Mouse (Mus musculus): ENCODE data around the gene Olfr524. TPM values are rescaled to one million over a fixed set of nuclear protein-coding genes. Genes with fewer than 3 reads are reported as not detected.

Olfr524 gene
- 0.85 TPM for polyA plus RNA-seq (2017; shearing (Covaris generic))

DNA sequence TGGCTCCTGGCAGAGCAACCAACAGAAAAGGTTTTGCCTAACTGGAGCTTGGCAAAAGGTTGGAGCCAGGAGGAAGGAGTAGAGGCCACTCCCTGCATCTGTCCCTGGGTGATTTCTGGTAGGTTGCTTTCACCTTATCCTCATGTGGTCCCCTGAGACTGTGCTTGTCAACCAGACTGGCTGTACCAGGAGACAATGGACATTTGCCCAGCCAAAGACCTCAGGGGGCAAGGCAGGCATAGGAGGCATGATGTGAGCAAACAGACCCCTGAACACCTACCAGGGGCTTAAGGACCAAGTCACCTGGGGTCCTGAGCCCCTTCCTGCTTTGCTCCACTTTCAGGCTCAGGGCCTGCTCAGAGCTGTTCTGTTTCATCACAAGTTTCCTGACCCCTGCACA, at the start of gene Olfr524:
TSS of gene Olfr524 (minus strand) at position 101 of the 400 bp plus-strand sequence.

DNA sequence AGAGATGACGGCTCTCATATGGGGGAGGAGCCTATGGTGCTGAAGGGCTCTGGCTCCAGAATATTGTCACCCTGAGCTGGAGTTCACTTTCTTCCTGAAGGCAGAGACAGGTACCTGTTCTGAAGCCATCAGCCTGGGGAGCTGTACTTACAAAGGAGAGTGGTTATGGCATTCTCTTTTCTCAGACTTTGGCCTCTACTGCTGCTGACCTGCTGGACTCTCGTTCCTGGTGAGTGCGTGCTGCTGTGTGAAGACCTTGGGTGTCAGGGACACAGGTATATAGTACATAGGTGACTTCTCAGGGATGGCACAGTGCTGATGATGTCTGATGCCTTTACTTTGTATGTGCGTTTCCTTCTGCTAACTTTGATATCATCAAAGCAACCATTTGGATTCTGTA, 41.5 kb upstream of the Olfr524 start, which contains the start of gene 5830411N06Rik:
TSS of gene 5830411N06Rik (plus strand) at position 69 of the 400 bp plus-strand sequence.

DNA sequence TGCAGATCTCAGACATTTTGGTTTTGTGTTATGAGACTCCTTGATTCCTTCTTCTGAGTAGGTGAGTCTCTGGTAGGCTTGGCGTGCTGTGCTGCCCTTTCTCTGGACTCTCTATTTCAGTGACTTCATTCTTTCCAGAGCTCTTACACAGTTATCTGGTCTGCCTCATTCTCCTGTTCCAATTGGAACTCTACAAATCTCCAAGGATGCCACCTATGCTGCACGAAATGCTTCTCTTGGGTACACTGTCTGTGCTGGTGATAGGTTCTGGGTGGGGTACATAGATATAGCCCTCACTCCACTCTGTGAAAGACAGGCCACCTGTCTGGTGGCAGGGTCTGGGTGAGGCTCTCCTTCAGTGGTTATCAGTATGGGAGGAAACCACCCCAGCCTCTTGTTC, 12.2 kb upstream of the Olfr524 start, which contains the start of gene Cd163l1:
TSS of gene Cd163l1 (plus strand) at position 301 of the 400 bp plus-strand sequence.

DNA sequence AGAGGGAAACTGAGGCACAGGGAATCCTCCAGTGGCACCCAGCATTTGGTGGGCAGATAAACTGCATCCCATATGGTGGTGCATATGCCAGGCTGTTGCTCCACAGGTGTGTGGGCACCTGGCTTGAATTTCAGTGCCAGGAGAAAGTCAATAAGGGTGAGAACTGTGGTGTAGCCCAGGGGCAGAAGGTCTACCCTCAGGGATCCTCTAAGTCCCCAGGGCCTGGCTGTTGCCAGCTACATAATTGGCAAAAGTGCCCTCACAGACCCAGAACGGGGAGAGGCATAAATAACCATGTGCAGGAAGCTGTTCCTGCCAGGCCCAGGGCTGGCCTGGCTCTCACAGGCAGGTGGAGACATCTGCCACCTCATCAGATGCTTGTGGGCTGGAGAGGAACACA, 32.8 kb downstream of the Olfr524 start, which contains the start of gene Olfr523:
TSS of gene Olfr523 (plus strand) at position 282 of the 400 bp plus-strand sequence.

DNA sequence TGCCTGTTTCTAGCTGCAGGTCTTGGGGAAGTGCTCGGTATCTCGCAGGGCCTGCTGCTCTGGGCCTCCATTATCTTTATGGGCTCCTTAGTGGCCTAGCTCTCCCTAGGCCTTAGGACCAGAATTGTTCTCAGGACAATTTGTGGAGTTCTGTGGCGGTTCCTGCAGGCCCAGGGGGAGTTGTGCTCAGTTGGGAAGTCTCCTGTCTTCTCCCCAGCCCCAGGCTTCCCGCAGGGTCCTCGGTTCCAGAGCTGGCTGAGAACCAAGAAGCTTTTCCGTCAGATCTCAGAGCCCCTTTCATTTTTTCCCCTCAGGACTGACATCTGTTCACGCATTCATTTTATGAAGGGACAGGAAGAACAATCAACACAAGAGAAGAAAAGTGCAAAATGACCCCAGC, 41.1 kb downstream of the Olfr524 start, which contains the start of gene Olfr522:
TSS of gene Olfr522 (minus strand) at position 101 of the 400 bp plus-strand sequence.

DNA sequence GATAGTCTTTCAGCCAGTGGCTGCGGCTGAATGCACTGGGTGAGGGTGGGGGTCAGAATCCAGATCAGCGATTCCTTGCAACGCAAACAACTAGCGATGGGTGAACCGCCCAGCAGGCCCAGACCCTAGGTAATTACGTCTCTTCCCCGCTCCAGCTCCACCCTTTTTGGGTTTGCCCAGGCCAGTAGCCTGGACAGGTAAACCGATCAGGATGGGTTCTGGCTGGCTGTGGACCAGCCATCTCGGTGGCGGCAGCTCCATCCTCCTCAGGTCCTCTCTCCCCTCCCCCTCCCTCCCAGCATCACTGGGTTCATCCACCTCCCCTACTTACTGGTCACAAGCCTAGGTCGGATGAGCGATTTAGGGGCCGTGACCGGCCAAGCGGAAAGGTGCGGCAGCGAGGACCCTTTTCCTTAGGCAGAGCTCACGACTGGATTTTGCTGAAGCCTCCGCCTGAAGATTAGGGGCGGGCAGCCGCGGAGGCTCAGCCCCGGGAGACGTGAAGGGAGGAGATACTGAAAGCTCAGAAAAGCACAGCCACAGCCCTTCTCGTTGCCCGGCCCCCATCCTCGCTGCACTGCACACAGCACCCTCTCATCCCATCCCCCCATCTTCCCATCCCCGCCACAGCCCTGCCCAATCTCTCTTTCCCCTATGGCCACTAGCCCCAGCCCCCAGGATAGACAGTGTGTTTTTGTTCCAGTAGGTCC, 51.4 kb downstream of the Olfr524 start, which contains the start of gene Sprn:
TSS of gene Sprn (minus strand) at position 660 of the 710 bp plus-strand sequence.

Other genes with a start within 250 kb of the Olfr524 start
- 0.87 TPM for gene 6430531B16Rik, start 227.2 kb downstream of the Olfr524 start, polyA plus RNA-seq (2017; shearing (Covaris generic))
- 11.3 TPM for gene Adam8, start 213.4 kb downstream of the Olfr524 start, polyA plus RNA-seq (2017; shearing (Covaris generic))
- 46.2 TPM for gene Zfp511, start 169.6 kb downstream of the Olfr524 start, polyA plus RNA-seq (2017; shearing (Covaris generic))
- 29.8 TPM for gene Tubgcp2, start 169.3 kb downstream of the Olfr524 start, polyA plus RNA-seq (2017; shearing (Covaris generic))
- gene Msx3, start 156.9 kb downstream of the Olfr524 start, polyA plus RNA-seq (2017; shearing (Covaris generic)): not detected
- gene Caly, start 123.4 kb downstream of the Olfr524 start, polyA plus RNA-seq (2017; shearing (Covaris generic)): not detected
- not detected for gene Prap1, start 112.6 kb downstream of the Olfr524 start, polyA plus RNA-seq (2017; shearing (Covaris generic))
- gene Fuom, start 103.5 kb downstream of the Olfr524 start, polyA plus RNA-seq (2017; shearing (Covaris generic)): 6.1 TPM
- gene Paox, start 90.2 kb downstream of the Olfr524 start, polyA plus RNA-seq (2017; shearing (Covaris generic)): 2.3 TPM
- 27.2 TPM for gene Echs1, start 89.5 kb downstream of the Olfr524 start, polyA plus RNA-seq (2017; shearing (Covaris generic))
- 17.8 TPM for gene Mtg1, start 68.4 kb downstream of the Olfr524 start, polyA plus RNA-seq (2017; shearing (Covaris generic))
- not detected for gene Sprn, start 51.1 kb downstream of the Olfr524 start, polyA plus RNA-seq (2017; shearing (Covaris generic))
- gene Olfr522, start 41.2 kb downstream of the Olfr524 start, polyA plus RNA-seq (2017; shearing (Covaris generic)): not detected
- gene Olfr523, start 32.7 kb downstream of the Olfr524 start, polyA plus RNA-seq (2017; shearing (Covaris generic)): not detected
- 3.7 TPM for gene Cd163l1, start 12.3 kb upstream of the Olfr524 start, polyA plus RNA-seq (2017; shearing (Covaris generic))
- gene 5830411N06Rik, start 41.3 kb upstream of the Olfr524 start, polyA plus RNA-seq (2017; shearing (Covaris generic)): 9.9 TPM
- gene Olfr525, start 114.9 kb upstream of the Olfr524 start, polyA plus RNA-seq (2017; shearing (Covaris generic)): 0.26 TPM
- not detected for gene Olfr527, start 128.1 kb upstream of the Olfr524 start, polyA plus RNA-seq (2017; shearing (Covaris generic))
- 1.4 TPM for gene Olfr60, start 155.7 kb upstream of the Olfr524 start, polyA plus RNA-seq (2017; shearing (Covaris generic))
- gene Olfr530, start 170.4 kb upstream of the Olfr524 start, polyA plus RNA-seq (2017; shearing (Covaris generic)): 0.64 TPM
- not detected for gene Olfr531, start 197.0 kb upstream of the Olfr524 start, polyA plus RNA-seq (2017; shearing (Covaris generic))
- gene Olfr532, start 215.7 kb upstream of the Olfr524 start, polyA plus RNA-seq (2017; shearing (Covaris generic)): 0.10 TPM